Mouse (Mus musculus) gastrocnemius, postnatal 25 days (tissue): ENCODE measurements around the gene Tmem168. TPM values are rescaled to one million over a fixed set of nuclear protein-coding genes. Genes with fewer than 3 reads are reported as not detected.
A peak's percentile ranks its signal among the peaks of the same experiment; 100 is the strongest.

Source experiments
- DNase-seq: peaks from one replicate; pipeline ENCODE4 v3.0.0; 2022
- long read RNA-seq, 2 experiments: library from polyadenylated mRNA; stranded (forward); transcript quantifications; one replicate each; pipeline ENCODE4 v2.0.0; 2021
- total RNA-seq, 2 experiments: library from RNA; stranded (reverse); gene quantifications; 1 replicate in 1 of 2; 2 replicates in 1 of 2; pipeline ENCODE4 v1.2.3; 2021

The Tmem168 gene
- total RNA-seq: 1 to 10 TPM; 8.0 to 8.3 TPM
- long read RNA-seq, experiment 1, full-length matches to known transcripts: 3 of 7 reads
- long read RNA-seq, experiment 1, partial matches to known transcripts: 1 of 7 reads
- long read RNA-seq, experiment 1, other reads (novel, unspliced or antisense): 3 of 7 reads
- long read RNA-seq, experiment 2, full-length matches to known transcripts: 10 of 11 reads
- long read RNA-seq, experiment 2, partial matches to known transcripts: 0 of 11 reads
- long read RNA-seq, experiment 2, other reads (novel, unspliced or antisense): 1 of 11 reads

- peak; percentile 89 for DNase-seq
Measured at GRCm38 (mm10) chr6:13607621-13608493, at the start of gene Tmem168. TSS of gene Tmem168 (minus strand) at chr6:13608100.

- no peak for DNase-seq
Measured at GRCm38 (mm10) chr6:13654081-13654480, 46.2 kb upstream of the Tmem168 start.

DNA sequence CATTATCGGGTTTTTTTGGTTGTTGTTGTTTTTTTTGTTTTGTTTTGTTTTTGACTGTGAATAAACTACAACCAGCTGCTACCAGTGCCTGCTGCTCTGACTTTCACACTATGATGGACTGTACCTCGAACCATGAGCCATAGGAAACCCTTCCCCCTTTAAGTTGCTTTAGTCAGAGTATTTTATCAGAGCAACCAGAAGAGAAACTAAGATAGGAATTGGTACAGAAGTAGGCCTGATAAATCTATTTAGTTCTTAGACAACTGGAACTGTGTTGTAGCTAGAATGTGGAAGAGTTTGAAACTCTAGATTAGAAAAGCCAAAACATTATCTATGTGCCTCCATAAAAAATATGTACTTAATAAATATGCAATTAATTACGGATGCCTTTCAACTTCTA is 44.4 kb upstream of the Tmem168 start:
- DNase-seq: no peak

DNA sequence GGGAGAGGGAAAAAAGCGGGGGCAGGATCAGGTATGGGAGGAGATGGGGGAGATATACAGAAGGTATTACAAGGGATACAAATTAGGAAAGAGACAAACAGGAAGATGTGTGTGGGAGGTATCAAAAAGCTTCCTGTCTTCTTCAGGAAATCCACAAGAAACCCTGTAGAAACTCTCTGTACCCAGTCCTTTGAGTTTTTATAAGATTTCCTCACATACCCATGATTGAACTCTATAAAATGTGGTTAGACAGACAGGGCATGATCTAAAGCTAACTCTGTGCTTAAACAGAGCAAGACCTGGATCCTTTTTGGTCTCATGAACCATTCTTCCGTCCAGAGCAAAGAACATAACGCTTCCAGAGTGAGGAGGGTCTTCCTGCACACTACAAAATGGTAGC is 43.0 kb upstream of the Tmem168 start:
- no peak for DNase-seq

DNA sequence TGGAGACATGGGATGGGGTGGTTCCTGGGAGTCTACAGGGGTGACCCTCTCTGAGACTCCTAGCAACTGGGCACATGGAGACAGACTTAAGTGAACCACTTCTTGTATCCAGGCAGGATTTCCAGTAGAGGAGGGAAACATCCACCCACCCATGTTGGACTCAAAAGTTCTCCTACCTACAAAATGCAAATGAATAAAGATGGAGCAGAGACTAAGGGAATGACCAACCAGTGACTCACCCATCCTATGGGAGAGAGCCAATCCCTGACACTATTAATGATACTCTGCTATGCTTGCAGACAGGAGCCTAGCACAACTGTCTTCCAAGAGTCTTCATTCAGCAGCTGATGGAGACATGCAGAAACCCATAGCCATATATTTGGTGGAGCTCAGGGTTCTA is 40.4 kb upstream of the Tmem168 start:
- no peak for DNase-seq

- DNase-seq: no peak
Measured at GRCm38 (mm10) chr6:13636582-13636989, 28.7 kb upstream of the Tmem168 start.

DNA sequence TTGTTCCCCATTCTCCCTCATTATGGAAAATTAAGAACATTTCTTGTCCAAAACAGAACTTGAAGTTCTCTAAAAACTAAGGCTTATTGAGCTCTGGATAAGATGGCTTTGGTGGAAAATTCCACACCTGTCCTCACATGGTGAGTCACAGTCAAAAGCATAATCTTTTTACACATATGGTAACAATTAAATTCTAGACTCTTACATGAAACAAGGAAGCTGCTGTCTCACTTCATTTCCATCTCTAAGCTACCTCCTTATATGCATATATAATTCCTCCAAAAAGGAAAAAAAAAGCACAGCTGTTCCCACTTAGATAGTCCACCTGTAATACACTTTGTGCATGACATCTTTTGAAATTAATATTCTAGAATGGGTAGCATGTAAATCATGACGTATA is 24.7 kb upstream of the Tmem168 start:
- DNase-seq: no peak

DNA sequence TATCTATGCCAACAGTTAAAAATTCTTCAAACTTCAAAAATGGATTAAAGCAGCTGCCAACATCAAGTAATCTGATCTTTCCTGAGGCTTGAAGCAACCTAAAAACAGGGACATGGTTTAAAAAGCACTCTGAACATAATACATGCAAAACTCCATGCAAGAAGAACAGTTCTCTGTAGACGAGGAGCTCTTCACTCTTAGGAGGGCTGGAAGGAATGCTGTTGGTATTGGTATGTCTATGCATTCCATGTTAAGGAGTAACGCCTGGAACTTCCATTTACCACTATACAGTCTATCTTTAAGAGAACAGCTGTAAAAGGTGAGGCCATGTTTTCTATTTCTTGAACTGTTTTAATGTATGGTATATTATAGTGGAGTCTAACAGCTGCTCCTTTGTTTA is 22.7 kb upstream of the Tmem168 start:
- DNase-seq: no peak

GRCm38 (mm10) chr6:13619618-13620017 is 11.7 kb upstream of the Tmem168 start:
- DNase-seq: no peak

GRCm38 (mm10) chr6:13617110-13617509 is 9.2 kb upstream of the Tmem168 start:
- no peak for DNase-seq

GRCm38 (mm10) chr6:13614568-13614967 is 6.7 kb upstream of the Tmem168 start:
- no peak for DNase-seq

- no peak for DNase-seq
Measured at GRCm38 (mm10) chr6:13613671-13614070, 5.8 kb upstream of the Tmem168 start.

DNA sequence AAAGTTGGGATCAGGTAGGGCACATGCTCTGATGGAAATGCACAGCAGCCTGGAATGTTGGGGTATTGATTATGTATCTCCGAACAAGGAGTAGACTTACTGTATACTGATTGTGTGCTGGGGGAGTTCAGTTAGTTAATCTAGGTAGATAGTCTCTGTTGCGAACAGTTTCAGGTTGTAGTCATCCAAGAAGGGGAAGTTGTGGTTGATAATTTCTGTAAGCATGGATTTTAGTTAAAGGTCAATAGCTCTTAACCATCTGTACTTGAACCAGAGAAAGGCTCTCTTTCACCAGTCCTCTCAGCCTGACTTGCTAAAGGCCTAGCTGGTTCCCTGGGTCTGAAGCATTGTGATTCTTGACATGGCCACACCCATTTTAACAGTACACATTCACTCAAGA is 3.0 kb upstream of the Tmem168 start:
- DNase-seq: no peak

- no peak for DNase-seq
Measured at GRCm38 (mm10) chr6:13609353-13610140, 1.6 kb upstream of the Tmem168 start.

- DNase-seq: no peak
Measured at GRCm38 (mm10) chr6:13606921-13607620, 829 bp downstream of the Tmem168 start.

DNA sequence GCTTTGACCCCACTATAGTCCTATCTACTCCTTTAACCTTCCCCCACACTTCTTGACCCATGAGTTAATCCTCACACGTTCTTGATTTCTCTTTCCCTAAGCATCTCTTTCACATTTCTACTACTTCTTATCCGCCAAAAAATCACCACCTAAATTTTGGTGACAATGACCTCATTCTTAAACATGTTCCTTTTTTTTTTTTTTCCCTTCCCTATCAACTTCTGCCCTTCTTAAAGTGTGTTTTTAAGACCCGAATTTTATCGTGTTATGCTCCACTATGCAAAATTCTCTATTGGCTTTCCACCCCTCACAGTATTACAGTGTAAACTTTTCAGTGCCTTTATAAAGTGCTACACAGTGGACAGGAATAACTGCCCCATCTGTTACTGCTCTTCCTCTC is 1.5 kb downstream of the Tmem168 start:
- no peak for DNase-seq

- DNase-seq: no peak
Measured at GRCm38 (mm10) chr6:13603134-13603533, 4.8 kb downstream of the Tmem168 start.

DNA sequence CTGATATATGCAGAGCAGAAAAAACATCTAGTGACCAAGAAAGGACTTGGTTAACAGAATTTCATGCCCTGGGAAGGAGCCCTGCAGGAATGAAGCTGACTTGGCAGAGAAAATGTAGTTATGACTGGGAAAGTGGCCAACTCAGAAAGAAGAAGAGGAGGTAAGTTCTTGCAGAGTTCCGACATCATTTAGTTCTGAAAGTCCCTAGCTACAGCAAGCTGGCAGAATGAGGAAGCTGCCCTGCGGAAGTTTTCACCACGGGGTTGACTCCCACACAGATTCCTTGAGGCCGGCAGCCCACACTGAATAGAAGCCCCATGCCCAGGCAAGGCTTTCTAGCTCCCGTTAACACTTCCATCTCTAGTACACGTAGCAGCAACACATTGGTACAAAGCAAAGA is 6.3 kb downstream of the Tmem168 start:
- DNase-seq: peak; percentile 24

GRCm38 (mm10) chr6:13598239-13598923 is 9.5 kb downstream of the Tmem168 start:
- no peak for DNase-seq

DNA sequence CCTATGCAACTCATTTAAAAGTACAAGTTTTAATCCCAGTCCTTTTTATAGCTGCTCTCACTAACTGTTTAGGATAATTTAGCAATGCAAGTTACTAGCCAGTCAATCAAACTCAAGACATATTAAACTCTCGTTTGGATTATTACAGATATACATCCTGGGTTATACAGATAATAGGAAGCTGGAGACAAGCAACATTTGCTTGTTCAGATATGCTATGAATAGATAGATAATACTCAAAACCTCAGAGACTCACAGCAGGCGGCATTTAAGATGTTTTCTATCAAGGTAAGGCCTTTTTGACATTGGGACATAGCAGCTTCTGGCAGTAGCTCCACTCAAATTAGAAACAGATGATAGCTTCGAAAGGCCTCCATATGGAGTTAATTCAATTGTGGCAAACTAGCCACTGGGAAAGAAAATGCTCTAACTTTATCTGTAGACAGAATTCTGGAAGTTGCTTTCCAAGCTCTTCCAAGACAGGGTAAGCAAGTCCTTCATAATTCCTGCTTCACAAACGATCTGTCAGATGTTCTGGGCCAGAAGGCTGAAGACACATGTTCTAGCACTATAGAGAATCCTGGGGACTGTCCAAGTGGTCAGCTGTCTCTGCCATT is 15.1 kb downstream of the Tmem168 start:
- DNase-seq: no peak

GRCm38 (mm10) chr6:13586560-13586959 is 21.3 kb downstream of the Tmem168 start:
- no peak for DNase-seq
